Mouse (Mus musculus) CH12.LX (cell line): ENCODE data around the gene Eml2.

Source experiments
- CTCF ChIP-seq, 2 experiments: IDR thresholded peaks in 1 of 2; conservative IDR thresholded peaks in 1 of 2; 2 replicates each; pipeline ENCODE4 v1.5.1; 2011 to 2012; ENCODE audit warnings: low read depth in 2 of 2, low read length in 2 of 2, improper control_type of control experiment in 1 of 2, inconsistent platforms in 1 of 2, mild to moderate bottlenecking in 1 of 2, moderate library complexity in 1 of 2
- ELF1 ChIP-seq: IDR thresholded peaks from 2 replicates; pipeline ENCODE4 v1.6.1; 2014; ENCODE audit warnings: low read depth, mild to moderate bottlenecking, inconsistent platforms, low read length, improper control_type of control experiment
- EP300 ChIP-seq: IDR thresholded peaks from 2 replicates; pipeline ENCODE4 v1.6.1; 2011; ENCODE audit warnings: low read length, improper control_type of control experiment
- MAFK ChIP-seq: IDR thresholded peaks from 2 replicates; pipeline ENCODE4 v1.6.1; 2011; ENCODE audit warnings: low read length, improper control_type of control experiment; ENCODE audit not compliant: insufficient replicate concordance
- MEF2A ChIP-seq: IDR thresholded peaks from 2 replicates; pipeline ENCODE4 v1.6.1; 2014; ENCODE audit warnings: low read depth, mild to moderate bottlenecking, inconsistent platforms, low read length, improper control_type of control experiment, borderline replicate concordance
- POLR2A ChIP-seq: IDR thresholded peaks from 2 replicates; pipeline ENCODE4 v1.6.1; 2011; ENCODE audit warnings: low read depth, mild to moderate bottlenecking, improper control_type of control experiment, low read length
- RAD21 ChIP-seq: IDR thresholded peaks from 2 replicates; pipeline ENCODE4 v1.6.1; 2011; ENCODE audit warnings: low read depth, mild to moderate bottlenecking, low read length, improper control_type of control experiment, moderate library complexity
- TBP ChIP-seq: conservative IDR thresholded peaks from 2 replicates; pipeline ENCODE4 v1.6.1; 2011; ENCODE audit warnings: low read depth, low read length, improper control_type of control experiment
- UBTF ChIP-seq: IDR thresholded peaks from 2 replicates; pipeline ENCODE4 v1.6.1; 2012; ENCODE audit warnings: low read depth, mild to moderate bottlenecking, inconsistent platforms, low read length, improper control_type of control experiment, moderate library complexity
- USF1 ChIP-seq: IDR thresholded peaks from 2 replicates; pipeline ENCODE4 v1.6.1; 2014; ENCODE audit warnings: low read depth, mild to moderate bottlenecking, inconsistent platforms, low read length, improper control_type of control experiment
- ZC3H11A ChIP-seq: IDR thresholded peaks from 2 replicates; pipeline ENCODE4 v1.6.1; 2012; ENCODE audit warnings: low read depth, mild to moderate bottlenecking, inconsistent platforms, low read length, improper control_type of control experiment
- ZNF384 ChIP-seq: IDR thresholded peaks from 2 replicates; pipeline ENCODE4 v1.6.1; 2012; ENCODE audit warnings: low read depth, low read length, improper control_type of control experiment, inconsistent platforms

DNA sequence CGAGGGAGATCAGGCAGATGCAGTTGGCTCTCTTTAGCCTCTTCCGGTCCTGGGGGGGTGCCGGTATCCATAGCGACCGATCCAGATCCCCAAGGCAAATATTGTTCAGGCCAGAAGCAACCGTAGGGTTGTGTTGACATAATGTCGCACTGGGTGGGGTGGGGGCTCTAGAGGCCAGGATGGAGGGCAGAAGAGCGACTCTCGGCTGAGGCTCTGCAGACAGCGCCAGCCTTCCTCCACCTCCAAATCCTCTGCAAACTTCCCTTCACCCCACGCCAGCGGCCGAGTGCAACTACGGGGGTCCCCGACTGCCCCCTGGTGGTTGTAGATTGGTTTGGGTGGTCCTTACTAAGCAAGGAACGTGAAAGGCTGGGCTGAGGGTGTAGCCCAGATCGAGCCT lies 3.3 kb upstream of the Eml2 start:
- TF ChIP-seq UBTF: no peak
- TF ChIP-seq TBP: no peak
- TF ChIP-seq CTCF (conservative IDR thresholded peaks at IDR 0.05 in 1 of 2, IDR thresholded peaks at IDR 0.05 in 1 of 2; ENCODE audit: low read depth in 2 of 2, low read length in 2 of 2): peak; percentile 14 to 84; a peak in 3 of 4 replicates
- no peak for TF ChIP-seq ELF1
- no peak for TF ChIP-seq USF1
- TF ChIP-seq POLR2A: no peak
- TF ChIP-seq RAD21: peak; percentile 62
- TF ChIP-seq MEF2A: no peak
- no peak for TF ChIP-seq ZC3H11A
- TF ChIP-seq ZNF384: no peak
- TF ChIP-seq EP300: no peak
- TF ChIP-seq MAFK: no peak
